Mouse (Mus musculus) intestine, embryonic 16.5 days (tissue): ENCODE results near the gene Boc. TPM values are rescaled to one million over a fixed set of nuclear protein-coding genes. Genes with fewer than 3 reads are reported as not detected.
"Not testable (repeated sequence)": the region's sequence is repeated elsewhere in the genome, so short reads cannot be mapped to it uniquely, and the experiment has no call there.

Experiments
- ATAC-seq: fragments of 200-750 bp; cut with Nextera tagmentation; 2 replicates; pipeline ENCODE4 v1.8.0; 2017; ENCODE audit warnings: moderate TSS enrichment, moderate library complexity
- H3K27ac ChIP-seq: fragments of 300-500 bp; sonication (generic); 2 replicates; pipeline ENCODE4 v1.5.1; 2014; ENCODE audit warnings: mild to moderate bottlenecking, low read length
- H3K27me3 ChIP-seq: fragments of 300-500 bp; sonication (generic); replicated peaks from 2 replicates; pipeline ENCODE4 v1.6.1; 2014; ENCODE audit warnings: low read length, control low read depth, mixed read lengths; ENCODE audit not compliant: control insufficient read depth, insufficient read depth
- H3K36me3 ChIP-seq: fragments of 300-500 bp; sonication (generic); 2 replicates; pipeline ENCODE4 v1.6.1; 2014; ENCODE audit warnings: low read length, control low read depth; ENCODE audit not compliant: control insufficient read depth, insufficient read depth
- H3K4me1 ChIP-seq: fragments of 300-500 bp; sonication (generic); 2 replicates; pipeline ENCODE4 v1.6.1; 2014; ENCODE audit warnings: low read length, control low read depth, mixed read lengths; ENCODE audit not compliant: control insufficient read depth, insufficient read depth
- H3K4me2 ChIP-seq: fragments of 300-500 bp; sonication (generic); 2 replicates; pipeline ENCODE4 v1.6.1; 2014; ENCODE audit warnings: low read depth, low read length, control low read depth
- H3K4me3 ChIP-seq: fragments of 300-500 bp; sonication (generic); 2 replicates; pipeline ENCODE4 v1.5.1; 2014; ENCODE audit warnings: mild to moderate bottlenecking, low read length
- H3K9ac ChIP-seq: fragments of 300-500 bp; sonication (generic); 2 replicates; pipeline ENCODE4 v1.6.1; 2014; ENCODE audit warnings: low read depth, low read length
- H3K9me3 ChIP-seq: fragments of 300-500 bp; sonication (generic); 2 replicates; pipeline ENCODE4 v1.6.1; 2016; ENCODE audit warnings: low read length, control low read depth; ENCODE audit not compliant: control insufficient read depth
- WGBS: fragments of 180-500 bp; shearing (Covaris S2); extraction: QIAGEN DNeasy Blood & Tissue Kit; methylation state at CpG from one replicate; pipeline ENCODE4 v1.1.7; 2014; 5-methylcytosine and 5-hydroxymethylcytosine counted together
- polyA plus RNA-seq: library from polyadenylated mRNA; unstranded; fragments of >200 nt; fragmentation: Nextera tagmentation; extraction: Ambion mirVana; gene quantifications from 2 replicates; pipeline ENCODE4 v1.2.1, GENCODE M21; 2015

Boc gene
- polyA plus RNA-seq, 1 experiment from 2014 or later: 8.3 TPM

DNA sequence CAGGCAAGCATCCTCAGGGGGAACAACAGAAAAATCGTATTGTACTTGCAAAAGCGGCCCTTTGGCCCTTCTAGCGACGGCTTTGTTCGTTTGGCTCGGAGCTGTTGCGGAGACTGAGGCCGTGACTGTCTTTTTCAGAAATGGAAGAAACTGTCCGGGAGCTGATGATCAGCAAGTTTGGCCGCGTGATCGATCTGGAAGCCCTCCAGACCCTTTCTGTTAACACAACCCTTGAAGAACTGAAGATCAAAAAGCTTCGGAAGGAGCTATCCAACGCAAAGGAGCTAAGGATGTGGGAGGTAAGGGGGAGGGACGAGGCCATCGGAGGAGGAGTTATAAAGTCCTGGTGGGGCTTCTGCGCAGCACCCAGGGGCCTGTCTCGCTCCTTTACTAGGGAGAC lies 79.9 kb downstream of the Boc start:
- no peaks in the 10 kb centered on the region; the same call in 1 of the 2 replicates for H3K27me3 ChIP-seq
- 33% methylated on average over 18 of the region's 18 CpGs for WGBS
- no peaks in the 10 kb centered on the region for H3K36me3 ChIP-seq
- H3K9me3 ChIP-seq: no peaks in the 10 kb centered on the region
- no peak overlapping the region for H3K4me2 ChIP-seq
- no peak overlapping the region for H3K27ac ChIP-seq
- ATAC-seq: no peak
- 0 out of 2 replicates have a peak overlapping the region, but pooled peaks have one; percentile 6 for H3K4me3 ChIP-seq
- peaks cover 9% of the 10 kb centered on the region for H3K4me1 ChIP-seq
- H3K9ac ChIP-seq: 0 out of 2 replicates have a peak overlapping the region, but pooled peaks have one; percentile 14

DNA sequence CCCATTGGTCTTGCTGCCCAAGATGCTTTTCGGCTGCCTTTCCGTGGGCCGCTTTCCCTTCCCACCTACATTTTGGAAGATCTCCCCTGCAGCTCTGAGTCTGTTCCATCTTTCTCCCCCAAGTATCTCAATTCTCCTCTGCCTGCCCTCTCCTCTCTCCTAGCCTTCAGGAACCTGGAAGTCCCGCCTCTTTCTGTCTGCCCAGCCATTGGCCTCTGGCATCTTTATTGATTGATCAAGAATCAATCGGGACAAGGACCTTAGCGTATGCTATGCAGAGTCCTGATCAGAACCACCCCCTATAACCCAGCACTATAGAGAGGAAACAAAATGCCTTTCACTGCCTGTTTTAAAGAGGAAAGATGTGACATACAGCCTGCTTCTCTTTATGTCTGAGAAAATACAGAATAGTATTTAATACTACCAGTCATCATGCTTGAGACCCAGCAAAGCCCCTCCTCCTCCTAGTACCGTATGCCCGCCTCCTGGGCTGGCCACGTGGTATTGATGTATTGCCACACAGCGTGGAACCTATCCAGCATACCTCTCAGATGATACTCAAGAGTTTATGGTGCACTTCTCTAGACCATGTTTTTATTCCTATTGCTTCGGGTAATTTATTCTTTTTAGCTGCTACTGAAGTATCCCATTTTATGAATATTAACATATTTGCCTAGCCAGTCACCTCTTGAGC lies 82.9 kb downstream of the Boc start:
- 84% methylated on average over 11 of the region's 11 CpGs for WGBS
- no peaks in the 10 kb centered on the region for H3K27me3 ChIP-seq
- no peak overlapping the region for H3K4me2 ChIP-seq
- no peaks in the 10 kb centered on the region for H3K9me3 ChIP-seq
- H3K4me1 ChIP-seq: peaks cover 2% of the 10 kb centered on the region; the same call in 1 of the 2 replicates
- H3K36me3 ChIP-seq: no peaks in the 10 kb centered on the region
- H3K27ac ChIP-seq: no peak overlapping the region
- H3K4me3 ChIP-seq: no peak overlapping the region
- ATAC-seq: no peak
- H3K9ac ChIP-seq: no peak overlapping the region

DNA sequence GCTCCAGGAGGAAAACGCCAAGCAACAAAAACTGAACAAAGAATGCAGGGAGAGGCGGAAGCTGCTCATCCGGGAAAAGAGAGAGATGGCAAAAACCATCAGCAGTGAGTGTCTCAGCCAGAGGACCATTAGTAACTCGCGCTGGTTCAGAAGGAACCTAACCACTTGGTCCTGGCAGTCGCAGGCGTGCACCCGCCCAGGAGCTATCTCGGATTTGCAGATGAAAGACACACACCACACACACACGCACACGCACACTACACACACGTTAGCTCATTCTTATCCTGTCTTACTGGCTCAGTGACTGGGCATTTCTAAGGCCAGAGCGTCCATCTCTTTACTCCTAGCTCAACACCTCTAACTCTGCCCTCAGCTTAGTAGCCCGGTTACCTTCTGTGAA lies 83.4 kb downstream of the Boc start:
- H3K27ac ChIP-seq: no peak overlapping the region
- 81% methylated on average over 14 of the region's 14 CpGs for WGBS
- no peak for ATAC-seq
- H3K9me3 ChIP-seq: no peaks in the 10 kb centered on the region
- H3K4me3 ChIP-seq: no peak overlapping the region
- no peak overlapping the region for H3K4me2 ChIP-seq
- no peaks in the 10 kb centered on the region for H3K36me3 ChIP-seq
- H3K4me1 ChIP-seq: no peaks in the 10 kb centered on the region
- no peak overlapping the region for H3K9ac ChIP-seq
- H3K27me3 ChIP-seq: no peaks in the 10 kb centered on the region

DNA sequence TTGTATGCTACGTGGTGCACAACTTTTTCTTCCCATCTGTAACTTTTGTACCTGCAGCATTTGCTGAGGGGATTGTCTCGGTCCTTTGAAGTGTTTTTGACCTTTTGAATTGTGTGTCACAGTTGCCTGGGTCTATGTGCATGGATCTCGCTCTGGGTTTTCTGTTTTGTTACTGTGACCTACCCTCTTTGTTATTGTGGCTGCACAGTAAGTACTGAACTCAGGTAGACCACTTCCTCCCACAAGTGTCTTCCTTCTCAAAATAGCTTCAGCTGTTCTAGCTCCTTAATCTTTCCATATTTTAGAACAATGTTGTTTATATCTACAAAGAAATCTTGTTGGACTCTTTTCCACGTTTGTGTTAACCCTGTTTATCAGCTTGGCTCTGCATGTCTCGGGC lies 97.8 kb downstream of the Boc start:
- Histone ChIP-seq H3K4me3 (no peak overlapping the region), H3K4me1 (no peaks in the 10 kb centered on the region), H3K27ac (no peak overlapping the region), H3K36me3 (no peaks in the 10 kb centered on the region), H3K9ac (no peak overlapping the region), H3K4me2 (no peak overlapping the region), H3K27me3 (no peaks in the 10 kb centered on the region), H3K9me3 (no peaks in the 10 kb centered on the region)
- ATAC-seq: no peak
- WGBS: 67% methylated on average over 5 of the region's 5 CpGs

DNA sequence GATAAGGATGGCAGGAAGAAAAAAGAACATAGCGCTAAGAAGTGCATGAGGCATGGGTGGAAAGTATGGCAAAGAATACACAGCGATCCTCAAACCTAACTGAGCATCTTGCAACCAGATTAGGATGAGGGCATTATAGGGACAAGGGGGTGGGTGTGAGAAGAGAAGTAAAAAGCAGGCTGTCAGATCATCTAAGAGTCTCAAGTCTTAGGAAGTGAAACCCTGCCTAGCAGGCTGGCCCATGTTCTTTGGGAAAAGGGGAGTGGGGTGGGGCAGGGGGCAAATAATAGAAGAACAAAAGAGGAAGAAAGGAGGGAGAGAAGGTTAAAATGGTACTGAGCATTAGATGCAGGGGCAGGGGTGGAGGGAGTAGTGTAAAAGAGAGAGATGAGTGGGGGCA lies 99.9 kb downstream of the Boc start:
- no peak for ATAC-seq
- Histone ChIP-seq H3K4me3 (no peak overlapping the region), H3K27me3 (no peaks in the 10 kb centered on the region), H3K4me1 (no peaks in the 10 kb centered on the region), H3K9me3 (no peaks in the 10 kb centered on the region), H3K4me2 (no peak overlapping the region), H3K36me3 (no peaks in the 10 kb centered on the region), H3K9ac (no peak overlapping the region), H3K27ac (no peak overlapping the region)
- 91% methylated on average over 2 of the region's 2 CpGs for WGBS

DNA sequence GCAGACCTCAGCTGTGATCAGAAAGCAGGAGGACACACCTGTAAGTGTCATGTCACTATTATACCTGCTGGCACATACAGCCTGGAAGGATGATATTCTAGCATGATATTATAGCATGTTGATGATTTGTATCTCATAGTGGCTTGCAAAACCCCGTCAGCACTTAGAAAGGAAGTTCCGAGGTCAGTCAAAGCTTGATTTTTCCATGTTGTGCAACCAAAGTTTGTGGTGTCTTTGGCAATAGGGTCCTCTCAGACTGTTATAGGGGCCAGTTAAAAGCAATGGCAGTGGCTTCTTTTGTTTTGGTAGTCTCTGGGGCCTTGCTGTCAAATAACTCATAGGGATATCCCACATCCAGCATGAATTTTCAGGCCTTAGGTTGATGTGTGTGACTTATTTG lies 100.8 kb downstream of the Boc start:
- Histone ChIP-seq H3K27me3 (no peaks in the 10 kb centered on the region), H3K4me3 (no peak overlapping the region), H3K27ac (no peak overlapping the region), H3K9me3 (no peaks in the 10 kb centered on the region), H3K4me1 (no peaks in the 10 kb centered on the region), H3K9ac (no peak overlapping the region), H3K36me3 (no peaks in the 10 kb centered on the region), H3K4me2 (no peak overlapping the region)
- 81% methylated on average over 2 of the region's 2 CpGs for WGBS
- no peak for ATAC-seq

DNA sequence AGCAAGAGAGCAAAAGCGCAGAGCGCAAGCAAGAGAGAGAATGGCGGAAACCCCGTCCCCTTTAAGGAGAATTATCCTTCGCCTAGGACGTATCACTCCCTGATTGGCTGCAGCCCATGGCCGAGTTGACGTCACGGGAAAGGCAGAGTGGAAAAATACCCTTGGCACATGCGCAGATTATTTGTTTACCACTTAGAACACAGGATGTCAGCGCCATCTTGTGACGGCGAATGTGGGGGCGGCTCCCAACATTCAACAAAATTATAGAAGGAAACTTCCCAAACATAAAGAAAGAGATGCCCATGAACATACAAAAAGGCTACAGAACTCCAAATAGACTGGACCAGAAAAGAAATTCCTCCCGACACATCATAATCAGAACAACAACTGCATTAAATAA lies 116.8 kb downstream of the Boc start:
- H3K27ac ChIP-seq, H3K9ac ChIP-seq, H3K4me1 ChIP-seq, H3K36me3 ChIP-seq, H3K4me2 ChIP-seq, H3K4me3 ChIP-seq, ATAC-seq, H3K27me3 ChIP-seq, H3K9me3 ChIP-seq: not testable (repeated sequence)
- 96% methylated on average over 15 of the region's 15 CpGs for WGBS

DNA sequence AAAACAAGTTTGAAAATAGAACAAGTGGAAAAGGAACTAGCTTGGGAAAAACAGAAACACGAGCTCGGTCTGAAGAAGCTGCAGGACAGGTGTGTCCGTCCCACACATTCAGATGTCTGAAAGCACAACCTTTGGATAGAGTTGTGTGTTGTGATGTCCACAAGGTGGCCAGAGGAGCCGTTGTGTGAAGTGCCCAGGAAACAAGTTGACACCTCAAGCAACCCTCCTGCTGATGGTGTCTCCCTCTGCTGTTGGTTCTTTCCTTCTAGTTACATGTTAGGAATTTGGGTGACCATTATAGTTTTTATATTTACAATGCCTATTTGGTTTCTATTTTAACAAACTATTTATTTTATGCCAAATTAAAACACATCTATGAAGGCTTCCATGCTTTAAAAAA lies 123.2 kb downstream of the Boc start:
- H3K4me1 ChIP-seq: no peaks in the 10 kb centered on the region
- no peak overlapping the region for H3K4me2 ChIP-seq
- 68% methylated on average over 4 of the region's 4 CpGs for WGBS
- H3K4me3 ChIP-seq: no peak overlapping the region
- no peak for ATAC-seq
- H3K9ac ChIP-seq: no peak overlapping the region
- no peaks in the 10 kb centered on the region for H3K27me3 ChIP-seq
- no peak overlapping the region for H3K27ac ChIP-seq
- no peaks in the 10 kb centered on the region for H3K36me3 ChIP-seq
- no peaks in the 10 kb centered on the region for H3K9me3 ChIP-seq
